Mouse (Mus musculus): Measurements from ENCODE around the gene Tmem87b.

- TF ChIP-seq POLR2A (IDR thresholded peaks at IDR 0.05; ENCODE audit: low read depth, low read length) = no peak
- TF ChIP-seq CTCF (IDR thresholded peaks at IDR 0.05; ENCODE audit: borderline replicate concordance, insufficient read depth, low read length) = no peak
Measured at GRCm38 (mm10) chr2:128796463-128796862, 21.5 kb upstream of the Tmem87b start.

Measured in embryonic fibroblast, embryonic 13.5 days (primary cell).